Mouse (Mus musculus) mouse embryonic stem cell (cell line): ENCODE data around the gene Olfr603.
"Not testable (repeated sequence)": the region's sequence is repeated elsewhere in the genome, so short reads cannot be mapped to it uniquely, and the experiment has no call there.

Experiments used
- in situ Hi-C, 2 experiments: fragments of 300-500 bp; cut with MboI; formaldehyde crosslinking; loops; 1 replicate in 1 of 2; 3 replicates in 1 of 2; pipeline ENCODE4 v1.14.3; 2019 to 2020; ENCODE audit warnings: low sequenced_read_pairs in 2 of 2, low pct_unique_long_range_greater_than_20kb in 1 of 2, mixed read lengths in 1 of 2; ENCODE audit not compliant: unreplicated experiment in 1 of 2

Olfr603 gene

GRCm38 (mm10) chr7:103386077-103386476, at the start of gene Olfr603:
TSS of gene Olfr603 (minus strand) at chr7:103386177.
- in situ Hi-C loops, result no loop called here

GRCm38 (mm10) chr7:103414772-103415171, 28.8 kb upstream of the Olfr603 start, which contains the start of gene Usp17lc:
TSS of gene Usp17lc (plus strand) at chr7:103415072.
- in situ Hi-C loops, result not testable (repeated sequence)

GRCm38 (mm10) chr7:103406521-103407055, 20.6 kb upstream of the Olfr603 start:
- in situ Hi-C loops, result not testable (repeated sequence)

- in situ Hi-C loops, result no loop called here
Measured at GRCm38 (mm10) chr7:103398981-103399380, 13.0 kb upstream of the Olfr603 start.

GRCm38 (mm10) chr7:103397758-103398157, 11.8 kb upstream of the Olfr603 start:
- in situ Hi-C loops, result no loop called here

- in situ Hi-C loops, result no loop called here
Measured at GRCm38 (mm10) chr7:103362555-103362954, 23.4 kb downstream of the Olfr603 start, which contains the start of gene Olfr601. TSS of gene Olfr601 (minus strand) at chr7:103362655.

- in situ Hi-C loops, result no loop called here
Measured at GRCm38 (mm10) chr7:103349569-103349968, 36.4 kb downstream of the Olfr603 start, which contains the start of gene Olfr600. TSS of gene Olfr600 (minus strand) at chr7:103349669.

- in situ Hi-C loops, result no loop called here
Measured at GRCm38 (mm10) chr7:103335617-103336016, 50.4 kb downstream of the Olfr603 start, which contains the start of gene Olfr599. TSS of gene Olfr599 (plus strand) at chr7:103335917.
